Mouse (Mus musculus) cortical plate, adult 2 months (tissue): ENCODE data around the gene Inpp5f.

Source experiments
- CTCF ChIP-seq: fragments of 200-500 bp; IDR thresholded peaks from 2 replicates; pipeline ENCODE4 v1.5.1; 2011; ENCODE audit warnings: mild to moderate bottlenecking, control low read depth, low read length; ENCODE audit not compliant: insufficient read depth; ENCODE audit errors: extremely low read depth
- POLR2A ChIP-seq: fragments of 200-500 bp; IDR thresholded peaks from 2 replicates; pipeline ENCODE4 v1.6.1; 2011; ENCODE audit warnings: mild to moderate bottlenecking, low read length, control low read depth; ENCODE audit not compliant: insufficient read depth; ENCODE audit errors: extremely low read depth

DNA sequence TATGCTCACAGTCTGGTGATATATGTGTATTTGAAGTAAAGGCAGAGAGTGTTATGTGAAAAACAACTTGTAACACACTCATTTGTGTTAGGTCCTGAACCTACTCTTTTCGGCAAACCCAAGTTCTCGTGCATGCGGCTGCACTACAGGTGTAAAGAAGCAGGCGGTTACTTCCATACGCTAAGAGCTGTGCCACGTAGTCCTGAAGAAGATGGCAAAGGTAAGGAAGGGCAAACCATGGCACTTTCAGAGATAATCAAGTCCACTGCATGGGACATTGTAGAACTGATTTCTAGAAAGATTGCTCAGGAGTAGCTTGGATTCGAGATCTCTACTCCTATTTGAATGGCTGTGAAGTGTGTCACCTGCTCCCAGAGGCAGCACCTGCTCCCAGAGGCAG lies 81.0 kb downstream of the Inpp5f start:
- TF ChIP-seq CTCF (no peak), POLR2A (no peak)
